Mouse (Mus musculus): ENCODE data around the gene Adamts15.

- TF ChIP-seq CTCF (conservative IDR thresholded peaks at IDR 0.05; ENCODE audit: insufficient read depth, insufficient read length, low read depth, low read length) (no peak), POLR2A (IDR thresholded peaks at IDR 0.05; ENCODE audit: low read depth, low read length) (no peak)
Measured at GRCm38 (mm10) chr9:30910491-30910890, 11.8 kb downstream of the Adamts15 start.

Measured in kidney, adult 2 months (tissue).